ENCODE assay signal across 22 mouse cellular contexts in genomic region chr1:53757316-53757715, GRCm38 (mm10). TPM values are rescaled to one million over a fixed set of nuclear protein-coding genes. Genes with fewer than 3 reads are reported as not detected.
DNase-seq lines count a peak whose midpoint lies in the region; TF ChIP-seq lines count a peak whose summit lies in the region.
"Had no signal": no experiment of that assay in that cellular context is flagged by ENCODE, and none has a peak within 500 bp of the region (broad histone marks: within the 10 kb centered on the region; RNA-seq: fewer than 3 reads in every experiment).

No protein-coding gene starts in this region.

- peak overlapping the region; percentile 75; the same call in 1 of the 2 replicates for H3K27ac ChIP-seq in embryonic fibroblast, embryonic 13.5 days (ENCODE audit: insufficient read depth, low read length)
- H3K27ac ChIP-seq: embryonic facial prominence, embryonic 10.5 days; embryonic facial prominence, embryonic 12.5 days; forebrain, embryonic 10.5 days; forebrain, embryonic 12.5 days had no signal

- no peak for TF ChIP-seq POLR2A in embryonic fibroblast, embryonic 13.5 days (IDR thresholded peaks at IDR 0.05; ENCODE audit: low read depth, low read length)

- no peak for TF ChIP-seq CTCF in embryonic fibroblast, embryonic 13.5 days (IDR thresholded peaks at IDR 0.05; ENCODE audit: borderline replicate concordance, insufficient read depth, low read length)

- H3K4me1 ChIP-seq in embryonic fibroblast, embryonic 13.5 days (ENCODE audit: control insufficient read depth, insufficient read depth, low read length): peaks cover 3% of the 10 kb centered on the region
- H3K4me1 ChIP-seq: embryonic facial prominence, embryonic 10.5 days; embryonic facial prominence, embryonic 12.5 days; forebrain, embryonic 10.5 days; forebrain, embryonic 12.5 days had no signal

- H3K4me3 ChIP-seq in embryonic fibroblast, embryonic 13.5 days (ENCODE audit: insufficient read depth, low read length): no peak overlapping the region
- H3K4me3 ChIP-seq: embryonic facial prominence, embryonic 10.5 days; embryonic facial prominence, embryonic 12.5 days; erythroblast, embryonic 14.5 days; forebrain, embryonic 10.5 days; forebrain, embryonic 12.5 days had no signal

- DNase-seq in urinary bladder, postnatal 14 days (ENCODE audit: low spot score): peak; percentile 7
- no peak for DNase-seq in urinary bladder, postnatal 4 days (ENCODE audit: low spot score in 2 of 2)
- peak; percentile 74 for DNase-seq in NIH3T3 (ENCODE audit: low read depth)
- DNase-seq in cerebellum, adult 8-10 months: no peak
- DNase-seq in gastrocnemius, adult 8-10 months (ENCODE audit: low spot score in 2 of 2): no peak
- DNase-seq in heart, adult 9 months (ENCODE audit: low spot score in 2 of 2): no peak
- DNase-seq: adrenal gland, adult 2 months; adrenal gland, postnatal 14 days; adrenal gland, postnatal 36 days; cerebellum, adult 11 months; cerebellum, adult 18-20 months; cerebellum, adult 9-10 months; cerebellum, postnatal 10 days; cerebellum, postnatal 25 days had no signal

RNA-seq across cellular contexts. Expression of gene Stk17b, which starts 27.7 kb away (rescaled TPM):
- 38.6 and 52.9 TPM in 2 replicates for polyA plus RNA-seq in embryonic fibroblast, embryonic 13.5 days (2011; ENCODE audit: insufficient read length, low read depth, missing spikeins)
- 1 to 10 TPM; 4.0 to 7.2 (median 6.5) TPM for total RNA-seq in gastrocnemius, adult 8-10 months (2022)

RNA-seq across cellular contexts. Expression of gene Dnah7a, which starts 50.7 kb away (rescaled TPM):
- 0.49 TPM in 1 of 2 replicates, not detected in the other for polyA plus RNA-seq in embryonic fibroblast, embryonic 13.5 days (2011; ENCODE audit: insufficient read length, low read depth, missing spikeins)
- total RNA-seq in gastrocnemius, adult 8-10 months (2022): not detected
- polyA plus RNA-seq: adrenal gland, adult 2 months; C2C12; erythroblast, embryonic 14.5 days; G1E had no signal

Comparison
In these comparisons a context has a peak if more than half of its experiments do, and no peak if none do; other contexts are left out.
1. DNase-seq: peak in urinary bladder, postnatal 14 days (single experiment) and NIH3T3 (single experiment); none in urinary bladder, postnatal 4 days (0 of 2), cerebellum, adult 8-10 months (single experiment), gastrocnemius, adult 8-10 months (0 of 2) and heart, adult 9 months (0 of 2).